ENCODE assay signal across 19 mouse cellular contexts in the genomic region with DNA sequence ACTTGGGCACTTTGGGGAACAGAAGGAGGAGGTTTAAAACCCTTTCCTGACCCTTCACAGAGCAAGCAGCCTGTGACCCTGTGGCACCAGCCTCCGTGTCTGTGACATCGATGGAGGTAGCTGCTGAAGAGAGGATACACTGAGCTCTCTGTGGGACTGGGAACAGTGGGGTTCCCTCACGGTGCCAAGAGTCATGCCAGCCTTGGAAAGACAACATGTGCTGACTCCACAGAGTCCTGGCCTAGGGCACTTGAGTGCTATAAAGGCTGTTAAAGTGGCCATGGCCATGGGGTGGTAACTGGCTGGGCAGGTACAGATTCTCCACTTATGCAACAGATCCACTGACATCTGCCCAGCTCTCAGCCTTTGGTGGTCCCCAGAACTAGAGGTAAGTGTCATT. TPM values are rescaled to one million over a fixed set of nuclear protein-coding genes. Genes with fewer than 3 reads are reported as not detected.
DNase-seq lines count a peak whose midpoint lies in the region; ATAC-seq and TF ChIP-seq lines count a peak whose summit lies in the region.
"Had no signal": no experiment of that assay in that cellular context is flagged by ENCODE, and none has a peak within 500 bp of the region (broad histone marks: within the 10 kb centered on the region; RNA-seq: fewer than 3 reads in every experiment).

No protein-coding gene starts in this region.

- no peaks in the 10 kb centered on the region for H3K36me3 ChIP-seq in midbrain, embryonic 11.5 days (ENCODE audit: control insufficient read depth, insufficient read depth, low read length)
- no peaks in the 10 kb centered on the region for H3K36me3 ChIP-seq in midbrain, embryonic 14.5 days (ENCODE audit: control insufficient read depth, insufficient read depth, low read length)
- H3K36me3 ChIP-seq: embryonic facial prominence, embryonic 10.5 days; heart, embryonic 12.5 days; hindbrain, embryonic 12.5 days had no signal

- H3K27me3 ChIP-seq in midbrain, embryonic 11.5 days (ENCODE audit: control insufficient read depth, insufficient read depth, low read length) = no peaks in the 10 kb centered on the region
- no peaks in the 10 kb centered on the region for H3K27me3 ChIP-seq in midbrain, embryonic 14.5 days (ENCODE audit: control insufficient read depth, insufficient read depth, low read length)
- H3K27me3 ChIP-seq: hindbrain, embryonic 12.5 days had no signal

- ATAC-seq in midbrain, embryonic 11.5 days (ENCODE audit: low FRiP score) = no peak
- no peak for ATAC-seq in midbrain, embryonic 14.5 days (ENCODE audit: low FRiP score, low TSS enrichment)
- ATAC-seq: forebrain, embryonic 13.5 days; forebrain, postnatal 0 days; hindbrain, embryonic 16.5 days; inflammation-experienced regulatory T-cells, adult 6 months; intestine, postnatal 0 days had no signal

- DNase-seq in midbrain, embryonic 11.5 days (ENCODE audit: low spot score, missing footprints) = peak; percentile 8
- no peak for DNase-seq in midbrain, embryonic 14.5 days
- DNase-seq in cerebellum, adult 18-20 months = peak; percentile 78 to 81
- peak; percentile 84 for DNase-seq in cerebellum, adult 9-11 months
- DNase-seq in cerebellum, postnatal 36 days = peak; percentile 83 to 88
- DNase-seq in spleen, adult 12 weeks (ENCODE audit: low spot score) = no peak
- DNase-seq in spleen, postnatal 14 days (ENCODE audit: low spot score in 2 of 2) = no peak
- no peak for DNase-seq in lung, adult 2 months
- DNase-seq: adrenal gland, adult 8-10 months; forebrain, postnatal 0 days; gastrocnemius, adult 2 months; gastrocnemius, postnatal 25 days had no signal

- no peaks in the 10 kb centered on the region for H3K9me3 ChIP-seq in midbrain, embryonic 11.5 days (ENCODE audit: control insufficient read depth, low read length)
- H3K9me3 ChIP-seq in midbrain, embryonic 14.5 days (ENCODE audit: control insufficient read depth, low read length) = no peaks in the 10 kb centered on the region
- H3K9me3 ChIP-seq: embryonic facial prominence, embryonic 10.5 days; forebrain, embryonic 13.5 days; heart, embryonic 12.5 days; hindbrain, embryonic 12.5 days had no signal

- H3K4me1 ChIP-seq in midbrain, embryonic 11.5 days (ENCODE audit: control insufficient read depth, insufficient read depth, low read length) = no peaks in the 10 kb centered on the region
- no peaks in the 10 kb centered on the region for H3K4me1 ChIP-seq in midbrain, embryonic 14.5 days (ENCODE audit: control insufficient read depth, insufficient read depth, low read length)
- H3K4me1 ChIP-seq in lung, adult 2 months (ENCODE audit: control insufficient read depth, insufficient read depth, low read length) = 0 out of 2 replicates have a peak, but pooled peaks cover 2% of the 10 kb centered on the region

- no peak overlapping the region for H3K9ac ChIP-seq in midbrain, embryonic 11.5 days (ENCODE audit: low read length)
- H3K9ac ChIP-seq in midbrain, embryonic 14.5 days (replicated peaks; ENCODE audit: low read length) = no peak overlapping the region
- H3K9ac ChIP-seq: forebrain, embryonic 13.5 days; forebrain, postnatal 0 days; heart, embryonic 12.5 days; hindbrain, embryonic 12.5 days had no signal

- H3K4me3 ChIP-seq in midbrain, embryonic 11.5 days (ENCODE audit: low read depth, low read length) = no peak overlapping the region
- no peak overlapping the region for H3K4me3 ChIP-seq in midbrain, embryonic 14.5 days (replicated peaks; ENCODE audit: low read depth, low read length)
- H3K4me3 ChIP-seq in lung, adult 2 months (replicated peaks; ENCODE audit: extremely low read depth, low read depth, low read length) = no peak overlapping the region
- H3K4me3 ChIP-seq: embryonic facial prominence, embryonic 10.5 days; forebrain, embryonic 13.5 days; gastrocnemius, adult 2 months; heart, embryonic 12.5 days; hindbrain, embryonic 12.5 days had no signal

- no peak for TF ChIP-seq POLR2A in lung, adult 2 months (IDR thresholded peaks at IDR 0.05; ENCODE audit: borderline replicate concordance, extremely low read depth, low read depth, low read length)

- TF ChIP-seq CTCF in lung, adult 2 months (IDR thresholded peaks at IDR 0.05; ENCODE audit: insufficient read depth, low read length) = no peak

- WGBS in midbrain, embryonic 11.5 days = 79% methylated on average over 3 of the region's 3 CpGs
- WGBS in midbrain, embryonic 14.5 days = 80% methylated on average over 3 of the region's 3 CpGs
- 64% methylated on average over 3 of the region's 3 CpGs for WGBS in lung, adult 2 months

- no peak overlapping the region for H3K27ac ChIP-seq in midbrain, embryonic 11.5 days (ENCODE audit: low read depth, low read length)
- no peak overlapping the region for H3K27ac ChIP-seq in midbrain, embryonic 14.5 days (replicated peaks; ENCODE audit: low read depth, low read length)
- H3K27ac ChIP-seq: embryonic facial prominence, embryonic 10.5 days; forebrain, embryonic 13.5 days; gastrocnemius, adult 2 months; hindbrain, embryonic 12.5 days had no signal

- H3K4me2 ChIP-seq in midbrain, embryonic 11.5 days = no peak overlapping the region
- no peak overlapping the region for H3K4me2 ChIP-seq in midbrain, embryonic 14.5 days (ENCODE audit: low read length)
- H3K4me2 ChIP-seq: forebrain, embryonic 13.5 days; heart, embryonic 12.5 days; hindbrain, embryonic 12.5 days had no signal

RNA-seq across cellular contexts. Expression of gene Eno4, which starts 59.8 kb away (rescaled TPM):
- 0.39 and 0.45 TPM in 2 replicates for polyA plus RNA-seq in midbrain, embryonic 11.5 days (2014; fragmentation: Nextera tagmentation; extraction: Ambion mirVana)
- polyA plus RNA-seq in midbrain, embryonic 14.5 days (2014; fragmentation: Nextera tagmentation; extraction: Ambion mirVana) = 0.49 and 0.66 TPM in 2 replicates
- 3.1 and 4.6 TPM in 2 replicates for polyA plus RNA-seq in lung, adult 2 months (2012; rRNA removed)
- polyA plus RNA-seq: inflammation-experienced regulatory T-cells, adult 6 months had no signal

Comparison
In these comparisons a context has a peak if more than half of its experiments do, and no peak if none do; other contexts are left out.
1. DNase-seq: peak in midbrain, embryonic 11.5 days (single experiment), cerebellum, adult 18-20 months (2 of 2), cerebellum, adult 9-11 months (single experiment) and cerebellum, postnatal 36 days (2 of 2); none in midbrain, embryonic 14.5 days (single experiment), spleen, adult 12 weeks (single experiment), spleen, postnatal 14 days (0 of 2) and lung, adult 2 months (single experiment).